Mouse (Mus musculus): ENCODE results near the gene Aldoc. TPM values are rescaled to one million over a fixed set of nuclear protein-coding genes. Genes with fewer than 3 reads are reported as not detected.

Aldoc gene
- polyA plus RNA-seq, 1 experiment from 2014 or later: 562 TPM

GRCm38 (mm10) chr11:78367456-78368225, 44.9 kb downstream of the Aldoc start:
- no peak for ATAC-seq
- no peak overlapping the region for H3K27ac ChIP-seq (ENCODE audit: low read depth, low read length)
- no peaks in the 10 kb centered on the region for H3K9me3 ChIP-seq (ENCODE audit: control insufficient read depth, low read length)
- H3K4me1 ChIP-seq (ENCODE audit: control insufficient read depth, insufficient read depth, low read depth, low read length): no peaks in the 10 kb centered on the region
- H3K9ac ChIP-seq (ENCODE audit: low read depth, low read length): no peak overlapping the region
- no peak overlapping the region for H3K4me2 ChIP-seq (ENCODE audit: low read length)
- no peaks in the 10 kb centered on the region for H3K36me3 ChIP-seq (ENCODE audit: control insufficient read depth, insufficient read depth, low read length)
- 92% methylated on average over 15 of the region's 15 CpGs for WGBS
- no peak overlapping the region for H3K4me3 ChIP-seq (ENCODE audit: low read length)
- H3K27me3 ChIP-seq (replicated peaks; ENCODE audit: control insufficient read depth, insufficient read depth, low read length): no peaks in the 10 kb centered on the region

- no peaks in the 10 kb centered on the region for H3K27me3 ChIP-seq (replicated peaks; ENCODE audit: control insufficient read depth, insufficient read depth, low read length)
- 71% methylated on average over 1 of the region's 1 CpGs for WGBS
- no peak overlapping the region for H3K4me3 ChIP-seq (ENCODE audit: low read length)
- no peak for ATAC-seq
- no peak overlapping the region for H3K27ac ChIP-seq (ENCODE audit: low read depth, low read length)
- no peak overlapping the region for H3K4me2 ChIP-seq (ENCODE audit: low read length)
- no peaks in the 10 kb centered on the region for H3K9me3 ChIP-seq (ENCODE audit: control insufficient read depth, low read length)
- H3K9ac ChIP-seq (ENCODE audit: low read depth, low read length): no peak overlapping the region
- no peaks in the 10 kb centered on the region for H3K36me3 ChIP-seq (ENCODE audit: control insufficient read depth, insufficient read depth, low read length)
- no peaks in the 10 kb centered on the region for H3K4me1 ChIP-seq (ENCODE audit: control insufficient read depth, insufficient read depth, low read depth, low read length)
These were observed 47.6 kb downstream of the Aldoc start for GRCm38 (mm10) chr11:78370389-78370788.

- WGBS: 91% methylated on average over 9 of the region's 11 CpGs
- Histone ChIP-seq H3K4me1 (ENCODE audit: control insufficient read depth, insufficient read depth, low read depth, low read length) (no peaks in the 10 kb centered on the region), H3K4me2 (ENCODE audit: low read length) (no peak overlapping the region), H3K9ac (ENCODE audit: low read depth, low read length) (no peak overlapping the region), H3K27me3 (replicated peaks; ENCODE audit: control insufficient read depth, insufficient read depth, low read length) (no peaks in the 10 kb centered on the region), H3K9me3 (ENCODE audit: control insufficient read depth, low read length) (no peaks in the 10 kb centered on the region), H3K4me3 (ENCODE audit: low read length) (no peak overlapping the region), H3K27ac (ENCODE audit: low read depth, low read length) (no peak overlapping the region), H3K36me3 (ENCODE audit: control insufficient read depth, insufficient read depth, low read length) (no peaks in the 10 kb centered on the region)
- ATAC-seq: no peak
These were observed 48.9 kb downstream of the Aldoc start for GRCm38 (mm10) chr11:78371711-78372110.

- no peaks in the 10 kb centered on the region for H3K9me3 ChIP-seq (ENCODE audit: control insufficient read depth, low read length)
- no peak for ATAC-seq
These were observed 49.4 kb downstream of the Aldoc start for GRCm38 (mm10) chr11:78372166-78372565.

GRCm38 (mm10) chr11:78372610-78373009, 49.8 kb downstream of the Aldoc start:
- Histone ChIP-seq H3K4me1 (ENCODE audit: control insufficient read depth, insufficient read depth, low read depth, low read length) (no peaks in the 10 kb centered on the region), H3K4me3 (ENCODE audit: low read length) (no peak overlapping the region), H3K36me3 (ENCODE audit: control insufficient read depth, insufficient read depth, low read length) (no peaks in the 10 kb centered on the region), H3K9me3 (ENCODE audit: control insufficient read depth, low read length) (no peaks in the 10 kb centered on the region), H3K9ac (ENCODE audit: low read depth, low read length) (no peak overlapping the region), H3K27me3 (replicated peaks; ENCODE audit: control insufficient read depth, insufficient read depth, low read length) (no peaks in the 10 kb centered on the region), H3K4me2 (ENCODE audit: low read length) (no peak overlapping the region), H3K27ac (ENCODE audit: low read depth, low read length) (no peak overlapping the region)
- 51% methylated on average over 7 of the region's 7 CpGs for WGBS
- ATAC-seq: no peak

More at GRCm38 (mm10) chr11:78372166-78372565, 49.4 kb downstream of the Aldoc start:
- 72% methylated on average over 3 of the region's 3 CpGs for WGBS
- Histone ChIP-seq H3K9ac (ENCODE audit: low read depth, low read length) (no peak overlapping the region), H3K4me3 (ENCODE audit: low read length) (no peak overlapping the region), H3K4me1 (ENCODE audit: control insufficient read depth, insufficient read depth, low read depth, low read length) (no peaks in the 10 kb centered on the region), H3K36me3 (ENCODE audit: control insufficient read depth, insufficient read depth, low read length) (no peaks in the 10 kb centered on the region), H3K27ac (ENCODE audit: low read depth, low read length) (no peak overlapping the region), H3K4me2 (ENCODE audit: low read length) (no peak overlapping the region), H3K27me3 (replicated peaks; ENCODE audit: control insufficient read depth, insufficient read depth, low read length) (no peaks in the 10 kb centered on the region)

GRCm38 (mm10) chr11:78374147-78374546, 51.4 kb downstream of the Aldoc start:
- Histone ChIP-seq H3K27ac (ENCODE audit: low read depth, low read length) (no peak overlapping the region), H3K9me3 (ENCODE audit: control insufficient read depth, low read length) (no peaks in the 10 kb centered on the region), H3K4me2 (ENCODE audit: low read length) (no peak overlapping the region), H3K27me3 (replicated peaks; ENCODE audit: control insufficient read depth, insufficient read depth, low read length) (no peaks in the 10 kb centered on the region), H3K4me1 (ENCODE audit: control insufficient read depth, insufficient read depth, low read depth, low read length) (no peaks in the 10 kb centered on the region), H3K36me3 (ENCODE audit: control insufficient read depth, insufficient read depth, low read length) (no peaks in the 10 kb centered on the region), H3K9ac (ENCODE audit: low read depth, low read length) (no peak overlapping the region), H3K4me3 (ENCODE audit: low read length) (no peak overlapping the region)
- WGBS: 76% methylated on average over 8 of the region's 8 CpGs
- no peak for ATAC-seq

Other genes with a start within 250 kb of the Aldoc start
- 34.6 and 35.2 TPM in 2 replicates for gene Eral1, start 242.6 kb upstream of the Aldoc start, polyA plus RNA-seq (2015; fragmentation: Nextera tagmentation; extraction: Ambion mirVana)
- 21.8 and 33.4 TPM in 2 replicates for gene Fam222b, start 228.3 kb upstream of the Aldoc start, polyA plus RNA-seq (2015; fragmentation: Nextera tagmentation; extraction: Ambion mirVana)
- 80.1 and 97.4 TPM in 2 replicates for gene Traf4, start 157.4 kb upstream of the Aldoc start, polyA plus RNA-seq (2015; fragmentation: Nextera tagmentation; extraction: Ambion mirVana)
- 7.1 and 7.7 TPM in 2 replicates for gene Nek8, start 146.3 kb upstream of the Aldoc start, polyA plus RNA-seq (2015; fragmentation: Nextera tagmentation; extraction: Ambion mirVana)
- 19.7 and 20.1 TPM in 2 replicates for gene Tlcd1, start 146.3 kb upstream of the Aldoc start, polyA plus RNA-seq (2015; fragmentation: Nextera tagmentation; extraction: Ambion mirVana)
- 662 and 677 TPM in 2 replicates for gene Rpl23a, start 139.4 kb upstream of the Aldoc start, polyA plus RNA-seq (2015; fragmentation: Nextera tagmentation; extraction: Ambion mirVana)
- gene Rab34, start 134.5 kb upstream of the Aldoc start, polyA plus RNA-seq (2015; fragmentation: Nextera tagmentation; extraction: Ambion mirVana): 57.3 and 60.3 TPM in 2 replicates
- gene Proca1, start 129.6 kb upstream of the Aldoc start, polyA plus RNA-seq (2015; fragmentation: Nextera tagmentation; extraction: Ambion mirVana): 2.3 and 4.0 TPM in 2 replicates
- gene Sdf2, start 77.2 kb upstream of the Aldoc start, polyA plus RNA-seq (2015; fragmentation: Nextera tagmentation; extraction: Ambion mirVana): 99.8 and 110 TPM in 2 replicates
- 21.5 and 27.3 TPM in 2 replicates for gene Supt6, start 77.0 kb upstream of the Aldoc start, polyA plus RNA-seq (2015; fragmentation: Nextera tagmentation; extraction: Ambion mirVana)
- gene 2610507B11Rik, start 61.2 kb upstream of the Aldoc start, polyA plus RNA-seq (2015; fragmentation: Nextera tagmentation; extraction: Ambion mirVana): 55.1 and 57.4 TPM in 2 replicates
- 0.16 and 0.40 TPM in 2 replicates for gene BC030499, start 32.1 kb upstream of the Aldoc start, polyA plus RNA-seq (2015; fragmentation: Nextera tagmentation; extraction: Ambion mirVana)
- 10.5 and 11.2 TPM in 2 replicates for gene Spag5, start 21.4 kb upstream of the Aldoc start, polyA plus RNA-seq (2015; fragmentation: Nextera tagmentation; extraction: Ambion mirVana)
- 101 and 107 TPM in 2 replicates for gene Pigs, start 5.4 kb downstream of the Aldoc start, polyA plus RNA-seq (2015; fragmentation: Nextera tagmentation; extraction: Ambion mirVana)
- gene Unc119, start 20.5 kb downstream of the Aldoc start, polyA plus RNA-seq (2015; fragmentation: Nextera tagmentation; extraction: Ambion mirVana): 86.5 and 91.1 TPM in 2 replicates
- gene Foxn1, start 63.6 kb downstream of the Aldoc start, polyA plus RNA-seq (2015; fragmentation: Nextera tagmentation; extraction: Ambion mirVana): not detected in 2 replicates
- gene Slc13a2, start 99.2 kb downstream of the Aldoc start, polyA plus RNA-seq (2015; fragmentation: Nextera tagmentation; extraction: Ambion mirVana): not detected in 2 replicates
- gene Slc46a1, start 142.7 kb downstream of the Aldoc start, polyA plus RNA-seq (2015; fragmentation: Nextera tagmentation; extraction: Ambion mirVana): 27.8 and 31.1 TPM in 2 replicates
- 43.5 and 51.3 TPM in 2 replicates for gene Sarm1, start 174.8 kb downstream of the Aldoc start, polyA plus RNA-seq (2015; fragmentation: Nextera tagmentation; extraction: Ambion mirVana)
- 150 and 176 TPM in 2 replicates for gene Vtn, start 176.1 kb downstream of the Aldoc start, polyA plus RNA-seq (2015; fragmentation: Nextera tagmentation; extraction: Ambion mirVana)
- 0.11 and 0.20 TPM in 2 replicates for gene Sebox, start 180.5 kb downstream of the Aldoc start, polyA plus RNA-seq (2015; fragmentation: Nextera tagmentation; extraction: Ambion mirVana)
- 87.9 and 95.5 TPM in 2 replicates for gene Tmem199, start 189.2 kb downstream of the Aldoc start, polyA plus RNA-seq (2015; fragmentation: Nextera tagmentation; extraction: Ambion mirVana)
- 189 and 196 TPM in 2 replicates for gene Poldip2, start 189.2 kb downstream of the Aldoc start, polyA plus RNA-seq (2015; fragmentation: Nextera tagmentation; extraction: Ambion mirVana)
- 69.3 and 70.8 TPM in 2 replicates for gene Tnfaip1, start 213.4 kb downstream of the Aldoc start, polyA plus RNA-seq (2015; fragmentation: Nextera tagmentation; extraction: Ambion mirVana)
- 118 and 124 TPM in 2 replicates for gene Ift20, start 213.4 kb downstream of the Aldoc start, polyA plus RNA-seq (2015; fragmentation: Nextera tagmentation; extraction: Ambion mirVana)
- 44.0 and 48.3 TPM in 2 replicates for gene Tmem97, start 227.8 kb downstream of the Aldoc start, polyA plus RNA-seq (2015; fragmentation: Nextera tagmentation; extraction: Ambion mirVana)

Data from hindbrain, embryonic 16.5 days (tissue).